Comparison of ENCODE assay signal across 13 mouse cellular contexts in the genomic region with DNA sequence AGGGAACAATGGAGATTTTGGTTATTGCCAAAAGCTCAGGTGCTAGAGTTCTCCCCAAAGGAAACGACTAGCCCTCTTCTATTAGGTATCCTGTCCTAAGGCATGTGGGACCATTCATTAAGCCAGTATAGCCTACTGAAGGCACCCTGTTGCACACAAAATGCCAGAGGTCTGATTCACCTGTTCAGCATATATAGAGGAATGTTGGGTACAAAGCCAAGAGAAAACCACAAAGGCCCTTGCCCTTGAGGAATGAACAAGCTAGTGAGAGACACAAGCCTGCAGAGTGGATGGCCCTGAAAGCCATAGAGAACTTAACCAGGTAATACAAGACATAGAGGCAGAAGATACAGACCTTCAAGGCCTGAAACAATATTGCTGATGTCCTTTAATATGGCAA.
DNase-seq lines count a peak whose midpoint lies in the region; ATAC-seq and TF ChIP-seq lines count a peak whose summit lies in the region.
"Had no signal": no experiment of that assay in that cellular context is flagged by ENCODE, and none has a peak within 500 bp of the region (broad histone marks: within the 10 kb centered on the region; RNA-seq: fewer than 3 reads in every experiment).

No protein-coding gene starts in this region.

- no peak overlapping the region for H3K4me3 ChIP-seq in kidney, embryonic 14.5 days (ENCODE audit: low read length)
- H3K4me3 ChIP-seq in lung, postnatal 0 days (ENCODE audit: low read depth, low read length): no peak overlapping the region
- H3K4me3 ChIP-seq in embryonic fibroblast, embryonic 13.5 days (ENCODE audit: insufficient read depth, low read length): no peak overlapping the region
- H3K4me3 ChIP-seq: forebrain, embryonic 15.5 days; neural tube, embryonic 12.5 days had no signal

- peak overlapping the region; percentile 74; the same call in 1 of the 2 replicates for H3K27ac ChIP-seq in kidney, embryonic 14.5 days (ENCODE audit: low read depth, low read length)
- peak overlapping the region; percentile 22; the same call in 1 of the 2 replicates for H3K27ac ChIP-seq in lung, postnatal 0 days (ENCODE audit: low read length)
- H3K27ac ChIP-seq in embryonic fibroblast, embryonic 13.5 days (ENCODE audit: insufficient read depth, low read length): peak overlapping the region; percentile 49; the same call in 1 of the 2 replicates
- H3K27ac ChIP-seq: forebrain, embryonic 15.5 days; hindbrain, postnatal 0 days; neural tube, embryonic 12.5 days had no signal

- DNase-seq in kidney, adult 11 months: no peak
- no peak for DNase-seq in lung, postnatal 0 days (ENCODE audit: low spot score)
- DNase-seq in lung, postnatal 4 days: no peak
- no peak for DNase-seq in thymus, postnatal 36 days
- DNase-seq: cerebellum, adult 18-20 months had no signal

- no peak for ATAC-seq in kidney, embryonic 14.5 days (ENCODE audit: low FRiP score, low TSS enrichment)
- ATAC-seq in lung, postnatal 0 days: peak; percentile 27; the same call in 1 of the 2 replicates
- no peak for ATAC-seq in erythroblast, adult 5-6 weeks (replicated peaks; ENCODE audit: low FRiP score, poor library complexity, severe bottlenecking)
- ATAC-seq: hindbrain, postnatal 0 days; midbrain, embryonic 16.5 days had no signal

- H3K27me3 ChIP-seq in kidney, embryonic 14.5 days (ENCODE audit: control insufficient read depth, insufficient read depth, low read length): no peaks in the 10 kb centered on the region
- no peaks in the 10 kb centered on the region for H3K27me3 ChIP-seq in lung, postnatal 0 days (replicated peaks; ENCODE audit: insufficient read depth, low read length)
- H3K27me3 ChIP-seq: CH12.LX; forebrain, embryonic 15.5 days; neural tube, embryonic 12.5 days had no signal

- TF ChIP-seq CTCF in lung, postnatal 0 days (IDR thresholded peaks at IDR 0.05): no peak
- no peak for TF ChIP-seq CTCF in embryonic fibroblast, embryonic 13.5 days (IDR thresholded peaks at IDR 0.05; ENCODE audit: borderline replicate concordance, insufficient read depth, low read length)

- H3K36me3 ChIP-seq in kidney, embryonic 14.5 days (ENCODE audit: control insufficient read depth, insufficient read depth, low read length): no peaks in the 10 kb centered on the region
- H3K36me3 ChIP-seq in lung, postnatal 0 days (ENCODE audit: insufficient read depth, low read length): no peaks in the 10 kb centered on the region
- H3K36me3 ChIP-seq: forebrain, embryonic 15.5 days; neural tube, embryonic 12.5 days had no signal

- H3K9me3 ChIP-seq in kidney, embryonic 14.5 days (ENCODE audit: control insufficient read depth, low read length): no peaks in the 10 kb centered on the region
- no peaks in the 10 kb centered on the region for H3K9me3 ChIP-seq in lung, postnatal 0 days (ENCODE audit: low read length)
- H3K9me3 ChIP-seq: forebrain, embryonic 15.5 days; neural tube, embryonic 12.5 days had no signal

- TF ChIP-seq EP300 in lung, postnatal 0 days (IDR thresholded peaks at IDR 0.05): peak; percentile 19; the same call in 1 of the 2 replicates

- no peak overlapping the region for H3K9ac ChIP-seq in kidney, embryonic 14.5 days (ENCODE audit: low read depth, low read length)
- H3K9ac ChIP-seq in lung, postnatal 0 days (replicated peaks; ENCODE audit: low read depth): no peak overlapping the region
- H3K9ac ChIP-seq: forebrain, embryonic 15.5 days; neural tube, embryonic 12.5 days had no signal

- WGBS in kidney, embryonic 14.5 days: 84% methylated on average over 1 of the region's 1 CpGs
- 72% methylated on average over 1 of the region's 1 CpGs for whole genome bisulfite sequencing in lung, postnatal 0 days

- H3K4me1 ChIP-seq in kidney, embryonic 14.5 days (ENCODE audit: control insufficient read depth, insufficient read depth, low read length): peaks cover 45% of the 10 kb centered on the region
- H3K4me1 ChIP-seq in lung, postnatal 0 days (ENCODE audit: insufficient read depth, low read depth, low read length): peaks cover 7% of the 10 kb centered on the region
- peaks cover 17% of the 10 kb centered on the region for H3K4me1 ChIP-seq in embryonic fibroblast, embryonic 13.5 days (ENCODE audit: control insufficient read depth, insufficient read depth, low read length)

- no peak for TF ChIP-seq POLR2A in embryonic fibroblast, embryonic 13.5 days (IDR thresholded peaks at IDR 0.05; ENCODE audit: low read depth, low read length)

- H3K4me2 ChIP-seq in kidney, embryonic 14.5 days (replicated peaks; ENCODE audit: low read depth, low read length): no peak overlapping the region
- H3K4me2 ChIP-seq in lung, postnatal 0 days (replicated peaks; ENCODE audit: low read depth, low read length): no peak overlapping the region
- H3K4me2 ChIP-seq: forebrain, embryonic 15.5 days; neural tube, embryonic 12.5 days had no signal

Comparison
In these comparisons a context has a peak if more than half of its experiments do, and no peak if none do; other contexts are left out.
1. H3K27ac ChIP-seq: peak in every context shown above with its lines; median percentile 74 in kidney, embryonic 14.5 days; 49 in embryonic fibroblast, embryonic 13.5 days; 22 in lung, postnatal 0 days.